Mouse (Mus musculus) adrenal gland, adult 8-10 months (tissue): ENCODE results near the gene Rnf150. TPM values are rescaled to one million over a fixed set of nuclear protein-coding genes. Genes with fewer than 3 reads are reported as not detected.

Experiments used
- DNase-seq: peaks from one replicate; pipeline ENCODE4 v3.0.0; 2022
- total RNA-seq, 4 experiments: library from RNA; stranded (reverse); gene quantifications; 2 replicates each; pipeline ENCODE4 v1.2.4; 2022

Gene Rnf150
- total RNA-seq: 10 to 100 TPM; 17.9 to 21.1 (median 18.8) TPM

GRCm38 (mm10) chr8:82863041-82863744 is at the start of gene Rnf150:
Gene Rnf150, plus strand, starts transcription at chr8:82863356.
- peak; percentile 76 for DNase-seq

- no peak for DNase-seq
Measured at GRCm38 (mm10) chr8:82826135-82827046, 36.8 kb upstream of the Rnf150 start.

DNA sequence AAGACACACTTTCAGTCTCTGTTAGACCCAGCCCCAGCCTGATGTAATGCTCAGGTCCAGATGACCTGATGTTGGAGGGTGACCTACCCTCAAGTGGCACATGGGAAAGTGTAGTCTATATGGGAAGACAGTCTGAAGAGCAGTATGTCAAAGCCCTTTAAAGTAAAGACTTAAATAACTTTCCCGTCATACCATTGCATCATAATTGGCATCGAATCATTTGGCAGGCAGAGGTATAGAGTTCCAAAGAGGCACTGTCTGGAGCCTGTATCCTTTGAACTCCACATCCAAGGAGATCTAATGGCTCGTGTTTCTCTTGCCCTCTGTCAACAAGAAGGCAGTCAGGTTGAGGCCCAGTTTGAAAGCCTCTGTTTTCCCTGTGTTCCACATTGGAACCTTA is 22.7 kb upstream of the Rnf150 start:
- DNase-seq: no peak

GRCm38 (mm10) chr8:82840963-82841362 is 22.2 kb upstream of the Rnf150 start:
- DNase-seq: no peak

DNA sequence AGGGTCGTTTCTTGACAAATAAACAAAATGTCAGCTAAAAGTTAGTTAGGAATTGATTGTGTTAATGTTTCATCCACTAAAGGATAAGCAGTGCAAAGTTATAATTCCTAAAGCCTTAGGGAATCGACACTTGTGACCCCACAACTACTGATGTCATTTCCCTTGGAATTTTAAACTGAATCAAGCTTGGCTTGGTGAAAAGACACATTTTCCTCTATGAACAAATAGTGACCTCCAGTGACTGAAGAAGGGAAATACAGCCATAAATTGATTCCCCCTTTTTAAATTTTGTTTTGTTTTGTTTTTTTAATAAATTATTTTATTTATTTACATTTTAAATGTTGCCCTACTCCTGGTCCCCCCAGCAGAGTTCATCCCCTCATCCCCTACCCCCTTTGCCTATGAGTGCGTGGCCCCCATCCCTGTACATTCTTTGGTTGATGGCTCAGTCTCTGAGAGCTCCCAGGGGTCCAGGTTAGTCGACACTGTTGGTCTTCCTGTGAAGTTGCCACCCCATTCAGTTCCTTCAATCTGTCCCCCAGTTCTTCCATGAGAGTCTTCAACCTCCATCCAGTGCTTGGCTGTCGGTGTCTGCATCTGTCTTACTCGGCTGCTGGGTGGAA is 21.5 kb upstream of the Rnf150 start:
- DNase-seq: no peak

DNA sequence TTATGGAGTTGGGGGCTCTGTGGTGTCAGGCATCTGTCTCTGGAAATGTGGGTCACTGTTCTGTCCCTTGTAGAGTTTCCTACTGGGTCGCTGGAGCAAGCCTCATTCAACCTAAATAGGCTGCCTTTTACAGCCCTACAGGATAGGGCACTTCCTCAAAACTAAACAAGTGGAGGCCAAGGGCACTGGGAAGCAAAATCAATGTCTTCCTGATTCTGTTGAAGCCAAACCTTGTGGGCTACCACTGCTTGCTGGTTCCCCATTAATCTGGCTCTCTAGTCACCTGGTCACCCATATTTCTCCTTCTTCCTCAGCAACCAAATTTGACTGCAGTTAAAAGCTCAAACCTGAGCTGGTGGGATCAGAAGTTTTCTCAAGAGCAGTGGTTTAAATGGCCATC is 19.5 kb upstream of the Rnf150 start:
- DNase-seq: no peak

DNA sequence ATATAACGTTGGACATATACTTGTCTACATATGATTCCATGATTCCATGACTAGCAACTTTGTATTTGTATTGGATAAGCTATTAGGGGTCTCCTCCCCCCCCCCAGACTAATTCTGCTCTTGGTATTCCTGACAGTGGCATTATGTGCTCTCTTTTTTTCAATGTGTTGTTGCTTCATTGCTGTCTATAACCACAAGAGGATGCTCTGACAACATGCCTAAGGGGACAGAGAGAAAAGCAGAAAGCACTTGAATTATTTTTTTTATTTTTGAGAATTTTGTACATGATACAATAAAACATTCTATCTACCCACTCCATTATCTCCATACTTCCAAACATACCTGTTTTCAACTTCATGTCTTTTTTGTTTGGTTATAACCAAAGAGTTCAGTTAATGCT is 18.7 kb upstream of the Rnf150 start:
- no peak for DNase-seq

DNA sequence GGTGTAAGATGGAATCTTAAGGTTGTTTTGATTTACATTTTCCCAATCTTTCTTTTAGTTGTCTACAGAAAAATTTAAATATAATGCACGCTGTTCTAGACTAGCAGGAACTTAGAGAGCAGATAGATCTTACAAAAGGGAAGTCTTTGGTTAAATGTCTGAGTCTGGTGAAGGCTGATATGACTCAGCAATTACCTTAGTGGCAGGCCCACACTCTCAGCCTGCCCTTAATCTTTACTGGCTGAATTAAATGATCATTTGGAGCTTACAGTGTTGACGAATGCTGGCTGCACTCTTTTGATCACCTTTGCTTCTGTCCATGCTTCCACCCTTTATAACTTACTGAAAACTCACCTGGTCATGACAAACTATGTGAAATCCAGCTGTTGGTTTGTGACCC is 17.1 kb upstream of the Rnf150 start:
- no peak for DNase-seq

- no peak for DNase-seq
Measured at GRCm38 (mm10) chr8:82846730-82847129, 16.4 kb upstream of the Rnf150 start.

DNA sequence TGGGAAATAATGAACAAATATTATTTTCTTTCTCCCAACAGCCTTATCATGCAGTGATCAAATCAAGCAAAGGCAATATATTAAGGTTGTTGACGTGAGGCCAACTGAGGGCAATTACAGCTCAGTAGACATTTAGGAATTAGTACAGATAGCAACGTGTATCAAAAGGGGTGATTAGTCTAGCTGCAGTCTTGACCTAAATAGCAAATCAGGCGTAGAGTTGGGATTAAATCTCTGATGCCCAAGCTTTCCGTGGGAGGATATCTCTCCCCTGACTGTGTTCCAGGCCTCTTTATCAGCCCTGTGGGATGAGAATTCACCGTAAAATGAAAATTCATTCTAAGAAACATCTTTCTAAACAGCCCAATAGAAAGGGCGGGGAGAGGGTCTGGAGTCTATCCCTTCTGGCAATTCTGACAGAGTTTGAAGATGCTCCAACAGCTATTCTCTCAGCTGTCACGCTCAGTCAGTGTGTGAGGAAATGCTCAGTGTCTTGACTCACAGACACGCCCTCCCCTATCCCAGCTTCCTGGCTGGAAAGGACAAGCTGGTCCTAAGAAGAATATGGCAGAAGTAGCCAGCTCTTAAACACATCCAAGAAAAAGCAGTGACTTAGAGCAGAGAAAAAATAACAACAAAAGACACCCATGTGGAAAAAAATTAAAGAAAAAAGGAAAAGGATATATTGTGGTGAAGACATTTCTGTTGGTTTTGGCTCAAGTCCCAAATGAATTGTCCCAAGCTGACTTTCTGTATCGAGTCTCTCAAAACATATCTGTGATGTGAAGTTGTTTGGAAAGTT is 4.4 kb upstream of the Rnf150 start:
- no peak for DNase-seq

DNA sequence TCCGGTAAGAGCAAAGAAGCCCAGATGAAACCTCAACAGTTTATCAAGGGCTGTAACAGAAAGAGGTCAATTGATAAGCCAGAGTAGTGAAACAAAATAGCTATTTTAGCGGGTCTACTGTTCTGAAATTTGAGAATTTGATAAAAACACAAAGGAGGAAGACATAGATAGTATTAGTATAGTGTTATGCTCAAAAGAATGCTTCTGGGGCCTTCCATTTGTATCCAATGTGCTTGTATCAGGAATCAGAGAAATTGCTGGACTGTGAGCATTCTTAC is 3.9 kb upstream of the Rnf150 start:
- DNase-seq: no peak

GRCm38 (mm10) chr8:82863745-82864520 is 777 bp downstream of the Rnf150 start:
- peak; percentile 40 for DNase-seq

DNA sequence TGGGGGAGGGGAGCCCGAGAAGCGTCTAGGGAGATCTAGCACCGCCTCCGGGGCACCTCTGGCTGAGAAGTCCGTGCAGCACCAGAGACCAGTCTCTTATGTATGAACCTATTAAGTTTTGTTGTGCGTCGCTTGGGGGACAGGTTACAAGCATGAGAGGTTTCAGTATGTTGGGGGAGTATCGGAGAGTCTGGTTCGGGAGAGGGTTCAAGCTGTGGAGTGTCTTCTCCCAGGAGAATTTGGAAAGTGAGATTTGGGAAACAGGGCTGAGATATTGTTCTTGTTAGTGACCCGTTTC is 1.3 kb downstream of the Rnf150 start:
- DNase-seq: no peak

- no peak for DNase-seq
Measured at GRCm38 (mm10) chr8:82865239-82865638, 2.1 kb downstream of the Rnf150 start.

DNA sequence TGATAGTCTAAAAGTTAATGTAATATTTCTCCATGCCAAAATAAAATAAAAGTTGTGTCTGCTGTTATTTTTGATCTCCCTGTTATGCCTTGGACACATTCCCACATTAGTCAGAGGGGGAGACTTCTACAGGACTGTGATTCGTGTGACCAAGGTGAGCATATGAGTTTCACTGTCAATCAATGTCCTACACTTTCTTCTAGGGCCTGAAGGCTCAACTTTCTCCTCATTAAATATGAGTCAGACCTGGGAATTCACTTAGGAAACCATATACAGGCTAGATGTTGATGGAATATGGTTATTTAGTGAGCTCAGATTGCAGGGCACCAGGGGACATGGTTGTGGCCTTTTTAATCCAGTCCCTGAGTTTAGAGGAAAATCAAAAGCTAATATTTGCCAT is 3.1 kb downstream of the Rnf150 start:
- no peak for DNase-seq

- no peak for DNase-seq
Measured at GRCm38 (mm10) chr8:82870840-82871490, 7.8 kb downstream of the Rnf150 start.

DNA sequence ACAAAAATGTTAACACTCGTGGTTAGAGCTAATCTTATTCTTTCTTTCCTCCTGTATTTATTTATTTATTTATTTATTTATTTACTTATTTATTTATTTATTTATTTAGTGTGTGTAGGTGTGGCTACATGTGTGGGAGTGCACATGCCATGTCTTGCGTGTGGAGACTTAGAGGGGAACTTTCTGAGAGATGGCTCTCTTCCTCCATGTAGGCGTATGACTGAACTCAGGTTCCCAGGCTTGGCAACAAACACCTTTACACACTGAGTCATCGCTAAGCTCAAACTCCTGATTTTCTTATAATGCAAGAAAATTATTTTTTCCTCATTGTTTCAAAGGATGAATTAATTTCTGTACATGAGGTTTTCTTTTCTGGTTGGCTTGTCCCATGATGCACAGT is 8.8 kb downstream of the Rnf150 start:
- no peak for DNase-seq

GRCm38 (mm10) chr8:82874102-82874501 is 10.9 kb downstream of the Rnf150 start:
- DNase-seq: no peak

GRCm38 (mm10) chr8:82875135-82875534 is 12.0 kb downstream of the Rnf150 start:
- no peak for DNase-seq

DNA sequence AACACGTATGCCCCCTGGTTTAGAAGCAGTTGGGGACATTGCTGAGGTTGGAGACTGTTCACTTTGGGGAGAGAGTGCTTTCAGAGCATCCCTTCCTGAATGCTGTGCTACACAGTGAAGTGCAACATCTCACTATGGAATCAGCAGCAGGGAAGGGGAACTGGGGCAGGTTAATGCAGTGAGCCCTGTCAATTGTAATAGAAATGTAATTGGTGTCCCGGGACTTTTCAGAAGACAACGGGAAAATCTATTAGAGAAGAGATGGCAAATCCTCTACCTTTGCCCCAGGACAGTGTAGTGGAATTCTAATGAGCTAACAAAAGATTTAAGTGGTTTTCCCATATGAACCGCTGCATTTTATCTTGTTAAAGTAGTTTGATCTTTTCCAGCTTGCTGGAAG is 21.3 kb downstream of the Rnf150 start:
- no peak for DNase-seq

DNA sequence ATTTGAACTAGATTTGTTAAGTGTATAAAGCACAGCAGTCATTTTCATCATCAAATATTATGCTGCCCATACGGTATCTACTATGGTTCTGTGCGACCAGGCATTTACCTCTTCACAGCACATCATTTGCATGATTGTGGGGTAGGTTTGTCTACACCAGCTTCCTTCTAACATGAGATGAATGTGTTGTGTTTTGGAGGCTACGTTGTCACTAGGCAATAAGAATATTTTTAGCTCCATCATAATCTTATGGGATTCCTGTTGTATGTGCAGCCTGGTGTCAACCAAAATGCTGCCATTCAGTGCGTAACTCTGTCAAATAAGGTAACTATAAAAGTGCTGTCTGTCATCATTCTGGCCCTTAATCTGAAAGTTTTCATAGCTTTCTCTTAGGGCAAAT is 24.1 kb downstream of the Rnf150 start:
- DNase-seq: no peak
